Mouse (Mus musculus) right cerebral cortex, adult 18-20 months (tissue): ENCODE measurements around the gene Cp.
A peak's percentile ranks its signal among the peaks of the same experiment; 100 is the strongest.
"Not testable (repeated sequence)": the region's sequence is repeated elsewhere in the genome, so short reads cannot be mapped to it uniquely, and the experiment has no call there.

ENCODE experiments used
- DNase-seq: peaks from one replicate; pipeline ENCODE4 v3.0.0; 2022; ENCODE audit warnings: mixed read lengths

Gene Cp

GRCm38 (mm10) chr3:20007759-20008158 is 50.9 kb downstream of the Cp start:
- DNase-seq, result no peak

GRCm38 (mm10) chr3:20010464-20010863 is 53.6 kb downstream of the Cp start:
- no peak for DNase-seq

GRCm38 (mm10) chr3:20010905-20011304 is 54.1 kb downstream of the Cp start:
- DNase-seq, result not testable (repeated sequence)

GRCm38 (mm10) chr3:20014454-20014853 is 57.6 kb downstream of the Cp start:
- no peak for DNase-seq

GRCm38 (mm10) chr3:20018076-20018475 is 61.2 kb downstream of the Cp start:
- no peak for DNase-seq

- no peak for DNase-seq
Observed at GRCm38 (mm10) chr3:20023832-20024231, 67.0 kb downstream of the Cp start.

GRCm38 (mm10) chr3:20026481-20026880 is 69.6 kb downstream of the Cp start:
- no peak for DNase-seq

- DNase-seq, result no peak
Observed at GRCm38 (mm10) chr3:20026996-20027689, 70.3 kb downstream of the Cp start.

- DNase-seq, result no peak
Observed at GRCm38 (mm10) chr3:20027788-20028187, 70.9 kb downstream of the Cp start.

GRCm38 (mm10) chr3:20028640-20029039 is 71.8 kb downstream of the Cp start:
- no peak for DNase-seq

- DNase-seq, result no peak
Observed at GRCm38 (mm10) chr3:20030807-20031206, 74.0 kb downstream of the Cp start.

GRCm38 (mm10) chr3:20033761-20034718 is 77.2 kb downstream of the Cp start:
- no peak for DNase-seq

GRCm38 (mm10) chr3:20034719-20035404 is 78.0 kb downstream of the Cp start, which contains the start of gene Hps3:
TSS of gene Hps3 (minus strand) at chr3:20035315.
- peak; percentile 92 for DNase-seq

GRCm38 (mm10) chr3:20036069-20036468 is 79.2 kb downstream of the Cp start:
- DNase-seq, result no peak

- DNase-seq, result not testable (repeated sequence)
Observed at GRCm38 (mm10) chr3:20041461-20041860, 84.6 kb downstream of the Cp start.

- not testable (repeated sequence) for DNase-seq
Observed at GRCm38 (mm10) chr3:20044736-20045135, 87.9 kb downstream of the Cp start.

- DNase-seq, result peak; percentile 95
Observed at GRCm38 (mm10) chr3:20057306-20058196, 100.7 kb downstream of the Cp start, which contains the start of gene Hltf. TSS of gene Hltf (plus strand) at chr3:20057811.

GRCm38 (mm10) chr3:20058197-20058541 is 101.3 kb downstream of the Cp start:
- DNase-seq, result no peak
